Mouse (Mus musculus) heart, postnatal 0 days (tissue): ENCODE data around the gene Col9a2. TPM values are rescaled to one million over a fixed set of nuclear protein-coding genes. Genes with fewer than 3 reads are reported as not detected.

Experiments used
- ATAC-seq: fragments of 200-750 bp; cut with Nextera tagmentation; 2 replicates; pipeline ENCODE4 v1.8.0; 2017; ENCODE audit warnings: low read depth, moderate number of reproducible peaks, moderate library complexity; ENCODE audit not compliant: insufficient read depth
- DNase-seq: peaks from one replicate; pipeline ENCODE4 v3.0.0-alpha.2; 2016; ENCODE audit warnings: low spot score
- H3K27ac ChIP-seq: fragments of 300-500 bp; sonication (generic); 2 replicates; pipeline ENCODE4 v1.5.1; 2014; ENCODE audit warnings: low read depth, mild to moderate bottlenecking
- H3K27me3 ChIP-seq: fragments of 300-500 bp; sonication (generic); 2 replicates; pipeline ENCODE4 v1.6.1; 2014; ENCODE audit warnings: low read length, mixed read lengths; ENCODE audit not compliant: control insufficient read depth, insufficient read depth
- H3K36me3 ChIP-seq: fragments of 300-500 bp; sonication (generic); replicated peaks from 2 replicates; pipeline ENCODE4 v1.6.1; 2014; ENCODE audit warnings: low read length, mixed read lengths; ENCODE audit not compliant: control insufficient read depth, insufficient read depth
- H3K4me1 ChIP-seq: fragments of 300-500 bp; sonication (generic); 2 replicates; pipeline ENCODE4 v1.6.1; 2014; ENCODE audit warnings: antibody characterized with exemption; ENCODE audit not compliant: control insufficient read depth, insufficient read depth
- H3K4me2 ChIP-seq: fragments of 300-500 bp; sonication (generic); 2 replicates; pipeline ENCODE4 v1.6.1; 2014; ENCODE audit warnings: low read depth, mild to moderate bottlenecking, low read length, moderate library complexity
- H3K4me3 ChIP-seq: fragments of 300-500 bp; sonication (generic); 2 replicates; pipeline ENCODE4 v1.5.1; 2014; ENCODE audit warnings: low read depth, low read length
- H3K9ac ChIP-seq: fragments of 300-500 bp; sonication (generic); replicated peaks from 2 replicates; pipeline ENCODE4 v1.6.1; 2014; ENCODE audit warnings: low read depth, low read length, mixed read lengths
- H3K9me3 ChIP-seq: fragments of 300-500 bp; sonication (generic); replicated peaks from 2 replicates; pipeline ENCODE4 v1.6.1; 2016; ENCODE audit warnings: low read length; ENCODE audit not compliant: control insufficient read depth
- CTCF ChIP-seq: IDR thresholded peaks from 2 replicates; pipeline ENCODE4 v1.5.1; 2016; ENCODE audit warnings: antibody characterized with exemption, control low read depth, low read depth
- EP300 ChIP-seq: IDR thresholded peaks from 2 replicates; pipeline ENCODE4 v1.6.1; 2016; ENCODE audit warnings: antibody characterized with exemption, low read depth
- WGBS: fragments of 180-500 bp; shearing (Covaris S2); extraction: QIAGEN DNeasy Blood & Tissue Kit; methylation state at CpG from one replicate; pipeline ENCODE4 v1.1.7; 2014; 5-methylcytosine and 5-hydroxymethylcytosine counted together
- polyA plus RNA-seq: library from polyadenylated mRNA; unstranded; fragments of >200 nt; fragmentation: Nextera tagmentation; extraction: Ambion mirVana; gene quantifications from 2 replicates; pipeline ENCODE4 v1.2.1, GENCODE M21; 2015
- total RNA-seq: library from RNA; depleted of rRNA; stranded (reverse); fragments of >200 nt; gene quantifications from 2 replicates; pipeline ENCODE4 v1.2.3, GENCODE M21; 2014; ENCODE audit warnings: low replicate concordance

The Col9a2 gene
- total and polyA plus RNA-seq, 2 experiments from 2014 or later: 2.2 to 11.3 TPM

- Histone ChIP-seq H3K9ac (no peak overlapping the region), H3K9me3 (no peaks in the 10 kb centered on the region), H3K4me2 (no peak overlapping the region), H3K4me1 (peaks cover 22% of the 10 kb centered on the region), H3K27ac (no peak overlapping the region), H3K4me3 (no peak overlapping the region), H3K36me3 (no peaks in the 10 kb centered on the region), H3K27me3 (no peaks in the 10 kb centered on the region)
- TF ChIP-seq EP300 (no peak), CTCF (no peak)
- ATAC-seq (no peak), DNase-seq (no peak)
- WGBS: 56% methylated on average over 1 of the region's 1 CpGs
Measured at GRCm38 (mm10) chr4:121001659-121002058, 37.5 kb upstream of the Col9a2 start.

GRCm38 (mm10) chr4:121002400-121003171, 36.6 kb upstream of the Col9a2 start:
- Histone ChIP-seq H3K27ac (no peak overlapping the region), H3K4me1 (peaks cover 22% of the 10 kb centered on the region), H3K36me3 (no peaks in the 10 kb centered on the region), H3K9ac (no peak overlapping the region), H3K9me3 (no peaks in the 10 kb centered on the region), H3K27me3 (no peaks in the 10 kb centered on the region), H3K4me3 (no peak overlapping the region), H3K4me2 (no peak overlapping the region)
- WGBS: 46% methylated on average over 8 of the region's 8 CpGs
- no peak for ATAC-seq
- no peak for DNase-seq
- TF ChIP-seq EP300: no peak
- no peak for TF ChIP-seq CTCF

- Histone ChIP-seq H3K36me3 (no peaks in the 10 kb centered on the region), H3K4me2 (peak overlapping the region; percentile 8; the same call in 1 of the 2 replicates), H3K27ac (peak overlapping the region; percentile 60), H3K4me1 (peaks cover 26% of the 10 kb centered on the region), H3K4me3 (no peak overlapping the region), H3K27me3 (no peaks in the 10 kb centered on the region), H3K9me3 (no peaks in the 10 kb centered on the region), H3K9ac (no peak overlapping the region)
- WGBS: 29% methylated on average over 3 of the region's 3 CpGs
- ATAC-seq (no peak), DNase-seq (no peak)
- no peak for TF ChIP-seq EP300
- no peak for TF ChIP-seq CTCF
Measured at GRCm38 (mm10) chr4:121003611-121004091, 35.5 kb upstream of the Col9a2 start.

GRCm38 (mm10) chr4:121004679-121005078, 34.5 kb upstream of the Col9a2 start:
- Histone ChIP-seq H3K4me2 (no peak overlapping the region), H3K4me1 (peaks cover 27% of the 10 kb centered on the region), H3K9ac (no peak overlapping the region), H3K4me3 (no peak overlapping the region), H3K27me3 (no peaks in the 10 kb centered on the region), H3K36me3 (no peaks in the 10 kb centered on the region), H3K27ac (peak overlapping the region; percentile 60), H3K9me3 (no peaks in the 10 kb centered on the region)
- ATAC-seq: no peak
- peak; percentile 51 for DNase-seq
- WGBS: 28% methylated on average over 4 of the region's 4 CpGs
- TF ChIP-seq CTCF (no peak), EP300 (0 out of 2 replicates have a peak, but pooled peaks have one; percentile 26)

- no peaks in the 10 kb centered on the region for H3K36me3 ChIP-seq
- DNase-seq: no peak
- no peaks in the 10 kb centered on the region for H3K9me3 ChIP-seq
- ATAC-seq: no peak
- TF ChIP-seq EP300 (no peak), CTCF (no peak)
- H3K9ac ChIP-seq: no peak overlapping the region
- H3K4me3 ChIP-seq: no peak overlapping the region
- no peak overlapping the region for H3K27ac ChIP-seq
- peaks cover 20% of the 10 kb centered on the region for H3K4me1 ChIP-seq
- no peak overlapping the region for H3K4me2 ChIP-seq
- no peaks in the 10 kb centered on the region for H3K27me3 ChIP-seq
Measured at GRCm38 (mm10) chr4:121007006-121007405, 32.2 kb upstream of the Col9a2 start.
